Mouse (Mus musculus): ENCODE measurements around the gene Abcc4. TPM values are rescaled to one million over a fixed set of nuclear protein-coding genes. Genes with fewer than 3 reads are reported as not detected.

Abcc4 gene
- total and polyA plus RNA-seq, 2 experiments from 2014 or later = 2.4 to 3.6 TPM

GRCm38 (mm10) chr14:118685572-118685971 lies 20.4 kb downstream of the Abcc4 start:
- no peak for TF ChIP-seq CTCF (IDR thresholded peaks at IDR 0.05)
- no peaks in the 10 kb centered on the region for H3K27me3 ChIP-seq (ENCODE audit: insufficient read depth, low read length)
- no peak overlapping the region for H3K9ac ChIP-seq (replicated peaks; ENCODE audit: low read length, poor library complexity, severe bottlenecking)
- no peaks in the 10 kb centered on the region for H3K9me3 ChIP-seq (ENCODE audit: low read length)
- no peak overlapping the region for H3K27ac ChIP-seq (ENCODE audit: low read depth, low read length)
- H3K4me2 ChIP-seq (ENCODE audit: low read depth, low read length, poor library complexity, severe bottlenecking) = no peak overlapping the region
- H3K4me3 ChIP-seq (ENCODE audit: low read depth, low read length) = no peak overlapping the region
- no peaks in the 10 kb centered on the region for H3K36me3 ChIP-seq (ENCODE audit: insufficient read depth, low read length)
- H3K4me1 ChIP-seq (ENCODE audit: insufficient read depth, low read length) = no peaks in the 10 kb centered on the region
- 98% methylated on average over 6 of the region's 6 CpGs for WGBS
- ATAC-seq (ENCODE audit: low FRiP score) (no peak), DNase-seq (ENCODE audit: low spot score) (no peak)

- ATAC-seq (ENCODE audit: low FRiP score) = no peak
- no peaks in the 10 kb centered on the region for H3K4me1 ChIP-seq (ENCODE audit: insufficient read depth, low read length)
- 44% methylated on average over 10 of the region's 10 CpGs for WGBS
Measured at GRCm38 (mm10) chr14:118682339-118683034, 23.5 kb downstream of the Abcc4 start.

GRCm38 (mm10) chr14:118681087-118681486 lies 24.9 kb downstream of the Abcc4 start:
- Histone ChIP-seq H3K9ac (replicated peaks; ENCODE audit: low read length, poor library complexity, severe bottlenecking) (no peak overlapping the region), H3K27me3 (ENCODE audit: insufficient read depth, low read length) (no peaks in the 10 kb centered on the region), H3K4me2 (ENCODE audit: low read depth, low read length, poor library complexity, severe bottlenecking) (no peak overlapping the region), H3K4me3 (ENCODE audit: low read depth, low read length) (no peak overlapping the region), H3K4me1 (ENCODE audit: insufficient read depth, low read length) (no peaks in the 10 kb centered on the region), H3K9me3 (ENCODE audit: low read length) (no peaks in the 10 kb centered on the region), H3K27ac (ENCODE audit: low read depth, low read length) (no peak overlapping the region), H3K36me3 (ENCODE audit: insufficient read depth, low read length) (no peaks in the 10 kb centered on the region)
- no peak for TF ChIP-seq CTCF (IDR thresholded peaks at IDR 0.05)
- DNase-seq (ENCODE audit: low spot score) (no peak), ATAC-seq (ENCODE audit: low FRiP score) (no peak)
- WGBS = 93% methylated on average over 8 of the region's 8 CpGs

More at GRCm38 (mm10) chr14:118682339-118683034, 23.5 kb downstream of the Abcc4 start:
- Histone ChIP-seq H3K9me3 (ENCODE audit: low read length) (no peaks in the 10 kb centered on the region), H3K9ac (replicated peaks; ENCODE audit: low read length, poor library complexity, severe bottlenecking) (no peak overlapping the region), H3K36me3 (ENCODE audit: insufficient read depth, low read length) (no peaks in the 10 kb centered on the region), H3K27ac (ENCODE audit: low read depth, low read length) (no peak overlapping the region), H3K4me2 (ENCODE audit: low read depth, low read length, poor library complexity, severe bottlenecking) (no peak overlapping the region), H3K27me3 (ENCODE audit: insufficient read depth, low read length) (no peaks in the 10 kb centered on the region), H3K4me3 (ENCODE audit: low read depth, low read length) (no peak overlapping the region)
- no peak for DNase-seq (ENCODE audit: low spot score)
- no peak for TF ChIP-seq CTCF (IDR thresholded peaks at IDR 0.05)

GRCm38 (mm10) chr14:118678279-118678985 lies 27.6 kb downstream of the Abcc4 start:
- Histone ChIP-seq H3K27ac (ENCODE audit: low read depth, low read length) (no peak overlapping the region), H3K36me3 (ENCODE audit: insufficient read depth, low read length) (no peaks in the 10 kb centered on the region), H3K9ac (replicated peaks; ENCODE audit: low read length, poor library complexity, severe bottlenecking) (no peak overlapping the region), H3K4me2 (ENCODE audit: low read depth, low read length, poor library complexity, severe bottlenecking) (no peak overlapping the region), H3K27me3 (ENCODE audit: insufficient read depth, low read length) (no peaks in the 10 kb centered on the region), H3K4me1 (ENCODE audit: insufficient read depth, low read length) (no peaks in the 10 kb centered on the region), H3K9me3 (ENCODE audit: low read length) (no peaks in the 10 kb centered on the region), H3K4me3 (ENCODE audit: low read depth, low read length) (no peak overlapping the region)
- TF ChIP-seq CTCF (IDR thresholded peaks at IDR 0.05) = no peak
- WGBS = 93% methylated on average over 9 of the region's 9 CpGs
- DNase-seq (ENCODE audit: low spot score) (no peak), ATAC-seq (ENCODE audit: low FRiP score) (no peak)

GRCm38 (mm10) chr14:118676308-118676994 lies 29.6 kb downstream of the Abcc4 start:
- Histone ChIP-seq H3K27ac (ENCODE audit: low read depth, low read length) (no peak overlapping the region), H3K36me3 (ENCODE audit: insufficient read depth, low read length) (no peaks in the 10 kb centered on the region), H3K4me3 (ENCODE audit: low read depth, low read length) (no peak overlapping the region), H3K9ac (replicated peaks; ENCODE audit: low read length, poor library complexity, severe bottlenecking) (no peak overlapping the region), H3K9me3 (ENCODE audit: low read length) (no peaks in the 10 kb centered on the region), H3K4me1 (ENCODE audit: insufficient read depth, low read length) (no peaks in the 10 kb centered on the region), H3K4me2 (ENCODE audit: low read depth, low read length, poor library complexity, severe bottlenecking) (no peak overlapping the region), H3K27me3 (ENCODE audit: insufficient read depth, low read length) (no peaks in the 10 kb centered on the region)
- TF ChIP-seq CTCF (IDR thresholded peaks at IDR 0.05) = no peak
- ATAC-seq (ENCODE audit: low FRiP score) (no peak), DNase-seq (ENCODE audit: low spot score) (no peak)
- 86% methylated on average over 13 of the region's 13 CpGs for WGBS

DNA sequence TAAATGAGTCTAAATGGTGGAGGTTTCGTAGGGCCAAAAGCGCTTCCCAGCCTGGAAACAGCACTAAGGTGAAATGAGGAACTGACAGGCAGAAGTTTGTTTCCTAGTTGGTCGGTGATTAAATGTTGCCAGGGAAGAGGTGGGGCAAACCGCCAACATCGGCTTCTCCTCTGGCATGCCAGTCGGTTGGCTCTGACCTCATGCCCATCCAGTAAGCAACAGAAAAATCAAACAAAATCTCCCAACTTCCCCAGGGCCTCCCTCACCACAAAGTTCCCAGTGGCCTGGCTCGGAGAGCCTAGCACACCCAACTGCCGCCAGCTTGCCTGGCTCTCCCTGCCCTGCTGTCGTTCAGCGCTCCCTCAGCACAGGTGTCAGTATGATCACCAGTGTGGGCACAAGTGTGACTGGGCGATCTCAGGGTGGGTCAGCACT lies 31.3 kb downstream of the Abcc4 start:
- 79% methylated on average over 11 of the region's 11 CpGs for WGBS
- H3K4me3 ChIP-seq (ENCODE audit: low read depth, low read length) = no peak overlapping the region
- H3K27me3 ChIP-seq (ENCODE audit: insufficient read depth, low read length) = no peaks in the 10 kb centered on the region
- H3K36me3 ChIP-seq (ENCODE audit: insufficient read depth, low read length) = no peaks in the 10 kb centered on the region
- no peak overlapping the region for H3K27ac ChIP-seq (ENCODE audit: low read depth, low read length)
- H3K9ac ChIP-seq (replicated peaks; ENCODE audit: low read length, poor library complexity, severe bottlenecking) = no peak overlapping the region
- H3K4me2 ChIP-seq (ENCODE audit: low read depth, low read length, poor library complexity, severe bottlenecking) = no peak overlapping the region
- TF ChIP-seq CTCF (IDR thresholded peaks at IDR 0.05) = no peak
- no peak for ATAC-seq (ENCODE audit: low FRiP score)
- DNase-seq (ENCODE audit: low spot score) = peak; percentile 49
- H3K9me3 ChIP-seq (ENCODE audit: low read length) = no peaks in the 10 kb centered on the region
- H3K4me1 ChIP-seq (ENCODE audit: insufficient read depth, low read length) = no peaks in the 10 kb centered on the region

All from midbrain, postnatal 0 days (tissue).